Mouse (Mus musculus): ENCODE results near the gene Mtg1. TPM values are rescaled to one million over a fixed set of nuclear protein-coding genes. Genes with fewer than 3 reads are reported as not detected.

The Mtg1 gene
- 10 to 100 TPM; 27.7 to 34.1 TPM for polyA plus RNA-seq (2017; shearing (Covaris generic))

GRCm38 (mm10) chr7:140137135-140138020, at the start of gene Mtg1:
Gene Mtg1, plus strand, starts transcription at chr7:140137564.
- ATAC-seq, result peak; percentile 91

GRCm38 (mm10) chr7:140090601-140091000, 46.8 kb upstream of the Mtg1 start:
- no peak for ATAC-seq

GRCm38 (mm10) chr7:140092924-140093528, 44.3 kb upstream of the Mtg1 start, which contains the start of gene Prap1:
Gene Prap1, plus strand, starts transcription at chr7:140093395.
- no peak for ATAC-seq

GRCm38 (mm10) chr7:140094954-140095353, 42.4 kb upstream of the Mtg1 start:
- ATAC-seq, result no peak

GRCm38 (mm10) chr7:140095556-140095955, 41.8 kb upstream of the Mtg1 start:
- no peak for ATAC-seq

GRCm38 (mm10) chr7:140096055-140096454, 41.3 kb upstream of the Mtg1 start:
- no peak for ATAC-seq

- no peak for ATAC-seq
These were observed 38.9 kb upstream of the Mtg1 start for GRCm38 (mm10) chr7:140098466-140098865.

- ATAC-seq, result no peak
These were observed 35.9 kb upstream of the Mtg1 start for GRCm38 (mm10) chr7:140101498-140101897.

- ATAC-seq, result peak; percentile 95
These were observed 35.1 kb upstream of the Mtg1 start, which contains the start of gene Fuom for GRCm38 (mm10) chr7:140101993-140102860. Gene Fuom, minus strand, starts transcription at chr7:140102441.

- no peak for ATAC-seq
These were observed 33.4 kb upstream of the Mtg1 start for GRCm38 (mm10) chr7:140104009-140104408.

- no peak for ATAC-seq
These were observed 25.4 kb upstream of the Mtg1 start for GRCm38 (mm10) chr7:140111943-140112342.

- ATAC-seq, result peak; percentile 21
These were observed 21.6 kb upstream of the Mtg1 start, which contains the start of gene Paox for GRCm38 (mm10) chr7:140115583-140116328. Gene Paox, plus strand, starts transcription at chr7:140115799.

- peak; percentile 100 for ATAC-seq
These were observed 20.9 kb upstream of the Mtg1 start, which contains the start of gene Echs1 for GRCm38 (mm10) chr7:140116329-140117054. Gene Echs1, minus strand, starts transcription at chr7:140116476.

- no peak for ATAC-seq
These were observed 16.9 kb upstream of the Mtg1 start for GRCm38 (mm10) chr7:140120484-140120883.

GRCm38 (mm10) chr7:140121338-140121910, 15.9 kb upstream of the Mtg1 start:
- ATAC-seq, result no peak

GRCm38 (mm10) chr7:140122765-140123164, 14.6 kb upstream of the Mtg1 start:
- ATAC-seq, result no peak

- ATAC-seq, result no peak
These were observed 13.0 kb upstream of the Mtg1 start for GRCm38 (mm10) chr7:140124382-140124781.

GRCm38 (mm10) chr7:140125278-140126021, 11.9 kb upstream of the Mtg1 start:
- peak; percentile 91 for ATAC-seq

- ATAC-seq, result no peak
These were observed 11.4 kb upstream of the Mtg1 start for GRCm38 (mm10) chr7:140126022-140126350.

GRCm38 (mm10) chr7:140126934-140127333, 10.4 kb upstream of the Mtg1 start:
- ATAC-seq, result no peak

Data from activated CD4-positive, CD25-positive, alpha-beta regulatory T cell, adult 4 months (primary cell).